Mouse (Mus musculus) small intestine, adult 2 months (tissue): ENCODE measurements around the gene Tada2a. TPM values are rescaled to one million over a fixed set of nuclear protein-coding genes. Genes with fewer than 3 reads are reported as not detected.

Source experiments
- H3K27ac ChIP-seq: fragments of 200-500 bp; 2 replicates; pipeline ENCODE4 v1.5.1; 2012; ENCODE audit warnings: low read depth, low read length, control low read depth, inconsistent platforms; ENCODE audit not compliant: insufficient read depth
- H3K27me3 ChIP-seq: fragments of 200-500 bp; 2 replicates; pipeline ENCODE4 v1.6.1; 2012; ENCODE audit warnings: mild to moderate bottlenecking, moderate library complexity, low read length, inconsistent platforms; ENCODE audit not compliant: control insufficient read depth, insufficient read depth
- H3K36me3 ChIP-seq: fragments of 200-500 bp; 2 replicates; pipeline ENCODE4 v1.6.1; 2012; ENCODE audit warnings: mild to moderate bottlenecking, low read length, control low read depth, inconsistent platforms; ENCODE audit not compliant: control insufficient read depth, insufficient read depth
- H3K4me1 ChIP-seq: fragments of 200-500 bp; 2 replicates; pipeline ENCODE4 v1.6.1; 2012; ENCODE audit warnings: low read length, inconsistent platforms, mixed read lengths; ENCODE audit not compliant: control insufficient read depth, insufficient read depth, insufficient read length
- H3K4me3 ChIP-seq: fragments of 200-500 bp; 2 replicates; pipeline ENCODE4 v1.5.1; 2012; ENCODE audit warnings: low read depth, mild to moderate bottlenecking, control low read depth, inconsistent platforms, low read length, moderate library complexity
- CTCF ChIP-seq: fragments of 200-500 bp; IDR thresholded peaks from 2 replicates; pipeline ENCODE4 v1.5.1; 2012; ENCODE audit warnings: low read depth, mild to moderate bottlenecking, control low read depth, inconsistent platforms, low read length, moderate library complexity, mixed read lengths; ENCODE audit not compliant: insufficient replicate concordance, insufficient read length; ENCODE audit errors: extremely low read depth
- POLR2A ChIP-seq: fragments of 200-500 bp; IDR thresholded peaks from 2 replicates; pipeline ENCODE4 v1.6.1; 2012; ENCODE audit warnings: low read depth, mild to moderate bottlenecking, control low read depth, inconsistent platforms, low read length, moderate library complexity
- WGBS: fragments of 180-500 bp; shearing (Covaris S2); methylation state at CpG from one replicate; pipeline ENCODE4 v1.1.7; 2018; 5-methylcytosine and 5-hydroxymethylcytosine counted together
- polyA plus RNA-seq: library from polyadenylated mRNA; depleted of rRNA; stranded (reverse); fragments of >200 nt; gene quantifications from 2 replicates; pipeline ENCODE4 v1.2.3, GENCODE M21; 2012

The Tada2a gene
- polyA plus RNA-seq, 1 experiment, result 1.0 TPM

GRCm38 (mm10) chr11:84068191-84069033, 61.0 kb downstream of the Tada2a start:
- peak overlapping the region; percentile 91 for H3K4me3 ChIP-seq
- no peaks in the 10 kb centered on the region for H3K36me3 ChIP-seq
- WGBS, result 3% methylated on average over 63 of the region's 63 CpGs
- TF ChIP-seq POLR2A, result no peak
- no peak for TF ChIP-seq CTCF
- H3K27ac ChIP-seq, result no peak overlapping the region
- peaks cover 15% of the 10 kb centered on the region for H3K27me3 ChIP-seq
- no peaks in the 10 kb centered on the region for H3K4me1 ChIP-seq

GRCm38 (mm10) chr11:84067720-84068190, 61.6 kb downstream of the Tada2a start:
- 3% methylated on average over 21 of the region's 21 CpGs for WGBS
- TF ChIP-seq CTCF, result no peak
- TF ChIP-seq POLR2A, result no peak

GRCm38 (mm10) chr11:84066927-84067645, 62.3 kb downstream of the Tada2a start:
- Histone ChIP-seq H3K27ac (no peak overlapping the region; the same call in 1 of the 2 replicates), H3K4me1 (no peaks in the 10 kb centered on the region), H3K36me3 (no peaks in the 10 kb centered on the region), H3K4me3 (peak overlapping the region; percentile 15), H3K27me3 (peaks cover 15% of the 10 kb centered on the region)
- 10% methylated on average over 18 of the region's 18 CpGs for WGBS
- TF ChIP-seq POLR2A, result no peak
- no peak for TF ChIP-seq CTCF

More at GRCm38 (mm10) chr11:84067720-84068190, 61.6 kb downstream of the Tada2a start:
- Histone ChIP-seq H3K4me3 (peak overlapping the region; percentile 91), H3K36me3 (no peaks in the 10 kb centered on the region), H3K27me3 (peaks cover 15% of the 10 kb centered on the region), H3K27ac (no peak overlapping the region), H3K4me1 (no peaks in the 10 kb centered on the region)

- H3K4me3 ChIP-seq, result no peak overlapping the region
Observed at GRCm38 (mm10) chr11:84066071-84066481, 63.3 kb downstream of the Tada2a start.

GRCm38 (mm10) chr11:84063631-84064209, 65.7 kb downstream of the Tada2a start:
- H3K27ac ChIP-seq, result no peak overlapping the region
- 76% methylated on average over 3 of the region's 3 CpGs for WGBS

More at GRCm38 (mm10) chr11:84066071-84066481, 63.3 kb downstream of the Tada2a start:
- TF ChIP-seq CTCF (peak; percentile 37; the same call in 1 of the 2 replicates), POLR2A (no peak)
- no peaks in the 10 kb centered on the region for H3K36me3 ChIP-seq
- peaks cover 15% of the 10 kb centered on the region for H3K27me3 ChIP-seq
- 9% methylated on average over 11 of the region's 11 CpGs for WGBS
- no peaks in the 10 kb centered on the region for H3K4me1 ChIP-seq
- no peak overlapping the region for H3K27ac ChIP-seq

GRCm38 (mm10) chr11:84062805-84063204, 66.6 kb downstream of the Tada2a start:
- 77% methylated on average over 2 of the region's 2 CpGs for WGBS
- TF ChIP-seq POLR2A (no peak), CTCF (no peak)

More at GRCm38 (mm10) chr11:84063631-84064209, 65.7 kb downstream of the Tada2a start:
- H3K4me1 ChIP-seq, result no peaks in the 10 kb centered on the region
- no peak for TF ChIP-seq POLR2A
- TF ChIP-seq CTCF, result no peak
- H3K4me3 ChIP-seq, result no peak overlapping the region
- no peaks in the 10 kb centered on the region for H3K36me3 ChIP-seq
- H3K27me3 ChIP-seq, result peaks cover 15% of the 10 kb centered on the region

GRCm38 (mm10) chr11:84061881-84062280, 67.5 kb downstream of the Tada2a start:
- Histone ChIP-seq H3K36me3 (no peaks in the 10 kb centered on the region), H3K4me1 (no peaks in the 10 kb centered on the region), H3K27ac (no peak overlapping the region), H3K4me3 (no peak overlapping the region), H3K27me3 (peaks cover 3% of the 10 kb centered on the region; the same call in 1 of the 2 replicates)
- WGBS, result 84% methylated on average over 2 of the region's 2 CpGs
- TF ChIP-seq POLR2A (no peak), CTCF (no peak)

More at GRCm38 (mm10) chr11:84062805-84063204, 66.6 kb downstream of the Tada2a start:
- Histone ChIP-seq H3K36me3 (no peaks in the 10 kb centered on the region), H3K4me3 (no peak overlapping the region), H3K4me1 (no peaks in the 10 kb centered on the region), H3K27me3 (peaks cover 13% of the 10 kb centered on the region), H3K27ac (no peak overlapping the region)
